Mouse (Mus musculus) neural tube, embryonic 13.5 days (tissue): ENCODE data around the gene Ube2l3. TPM values are rescaled to one million over a fixed set of nuclear protein-coding genes. Genes with fewer than 3 reads are reported as not detected.

ENCODE experiments used
- ATAC-seq: fragments of 200-750 bp; cut with Nextera tagmentation; 2 replicates; pipeline ENCODE4 v1.8.0; 2017; ENCODE audit warnings: low read depth, mild to moderate bottlenecking, moderate TSS enrichment, moderate library complexity
- H3K27ac ChIP-seq: fragments of 300-500 bp; sonication (generic); replicated peaks from 2 replicates; pipeline ENCODE4 v1.5.1; 2015; ENCODE audit warnings: moderate library complexity, mild to moderate bottlenecking, inconsistent platforms
- H3K27me3 ChIP-seq: fragments of 300-500 bp; sonication (generic); 2 replicates; pipeline ENCODE4 v1.6.1; 2015; ENCODE audit warnings: mild to moderate bottlenecking, inconsistent platforms
- H3K36me3 ChIP-seq: fragments of 300-500 bp; sonication (generic); 2 replicates; pipeline ENCODE4 v1.6.1; 2015; ENCODE audit warnings: mild to moderate bottlenecking, inconsistent platforms
- H3K4me1 ChIP-seq: fragments of 300-500 bp; sonication (generic); replicated peaks from 2 replicates; pipeline ENCODE4 v1.6.1; 2015; ENCODE audit warnings: inconsistent platforms
- H3K4me2 ChIP-seq: fragments of 300-500 bp; sonication (generic); 2 replicates; pipeline ENCODE4 v1.6.1; 2015; ENCODE audit warnings: inconsistent platforms, mild to moderate bottlenecking, moderate library complexity
- H3K4me3 ChIP-seq: fragments of 300-500 bp; sonication (generic); 2 replicates; pipeline ENCODE4 v1.5.1; 2015; ENCODE audit warnings: mild to moderate bottlenecking, inconsistent platforms
- H3K9ac ChIP-seq: fragments of 300-500 bp; sonication (generic); 2 replicates; pipeline ENCODE4 v1.6.1; 2015; ENCODE audit warnings: moderate library complexity, mild to moderate bottlenecking, inconsistent platforms
- H3K9me3 ChIP-seq: fragments of 300-500 bp; sonication (generic); 2 replicates; pipeline ENCODE4 v1.6.1; 2016; ENCODE audit warnings: inconsistent platforms
- WGBS: fragments of 180-500 bp; shearing (Covaris S2); methylation state at CpG from one replicate; pipeline ENCODE4 v1.1.7; 2015; 5-methylcytosine and 5-hydroxymethylcytosine counted together
- polyA plus RNA-seq: library from polyadenylated mRNA; unstranded; fragments of >200 nt; fragmentation: Nextera tagmentation; extraction: Ambion mirVana; gene quantifications from 2 replicates; pipeline ENCODE4 v1.2.1, GENCODE M21; 2015

The Ube2l3 gene
- polyA plus RNA-seq, 1 experiment from 2014 or later, result 326 TPM

GRCm38 (mm10) chr16:17204990-17205389 lies 2.5 kb upstream of the Ube2l3 start:
- no peak overlapping the region for H3K4me2 ChIP-seq
- H3K36me3 ChIP-seq, result no peaks in the 10 kb centered on the region
- H3K9me3 ChIP-seq, result no peaks in the 10 kb centered on the region
- peaks cover 20% of the 10 kb centered on the region for H3K4me1 ChIP-seq
- H3K27ac ChIP-seq, result no peak overlapping the region
- H3K27me3 ChIP-seq, result peaks cover 13% of the 10 kb centered on the region; the same call in 1 of the 2 replicates
- 3% methylated on average over 6 of the region's 6 CpGs for WGBS
- no peak overlapping the region for H3K4me3 ChIP-seq
- ATAC-seq, result no peak
- H3K9ac ChIP-seq, result no peak overlapping the region

GRCm38 (mm10) chr16:17201977-17202376 lies 472 bp downstream of the Ube2l3 start:
- 66% methylated on average over 2 of the region's 2 CpGs for WGBS
- ATAC-seq, result peak; percentile 36; the same call in 1 of the 2 replicates
- H3K4me1 ChIP-seq, result peaks cover 15% of the 10 kb centered on the region
- H3K4me3 ChIP-seq, result peak overlapping the region; percentile 90; the same call in 1 of the 2 replicates
- peaks cover 7% of the 10 kb centered on the region; the same call in 1 of the 2 replicates for H3K27me3 ChIP-seq
- no peak overlapping the region for H3K9ac ChIP-seq
- no peaks in the 10 kb centered on the region for H3K36me3 ChIP-seq
- no peak overlapping the region for H3K4me2 ChIP-seq
- no peak overlapping the region for H3K27ac ChIP-seq
- no peaks in the 10 kb centered on the region for H3K9me3 ChIP-seq

GRCm38 (mm10) chr16:17200953-17201707 lies 1.3 kb downstream of the Ube2l3 start:
- H3K4me2 ChIP-seq, result peak overlapping the region; percentile 85
- peak overlapping the region; percentile 98 for H3K9ac ChIP-seq
- no peaks in the 10 kb centered on the region for H3K9me3 ChIP-seq
- H3K27ac ChIP-seq, result peak overlapping the region; percentile 83
- under 1% methylated on average over 62 of the region's 72 CpGs for WGBS
- peak overlapping the region; percentile 90 for H3K4me3 ChIP-seq
- peaks cover 15% of the 10 kb centered on the region for H3K4me1 ChIP-seq
- no peaks in the 10 kb centered on the region for H3K36me3 ChIP-seq
- 0 out of 2 replicates have a peak, but pooled peaks cover 2% of the 10 kb centered on the region for H3K27me3 ChIP-seq
- ATAC-seq, result peak; percentile 94

- peak overlapping the region; percentile 90 for H3K4me3 ChIP-seq
- H3K27ac ChIP-seq, result peak overlapping the region; percentile 83
- ATAC-seq, result 0 out of 2 replicates have a peak, but pooled peaks have one; percentile 21
- H3K9me3 ChIP-seq, result no peaks in the 10 kb centered on the region
- WGBS, result 9% methylated on average over 24 of the region's 24 CpGs
- H3K4me2 ChIP-seq, result peak overlapping the region; percentile 85
- H3K9ac ChIP-seq, result peak overlapping the region; percentile 98
- peaks cover 15% of the 10 kb centered on the region for H3K4me1 ChIP-seq
- no peaks in the 10 kb centered on the region for H3K27me3 ChIP-seq
- H3K36me3 ChIP-seq, result no peaks in the 10 kb centered on the region
Measured at GRCm38 (mm10) chr16:17200121-17200952, 2.1 kb downstream of the Ube2l3 start.

DNA sequence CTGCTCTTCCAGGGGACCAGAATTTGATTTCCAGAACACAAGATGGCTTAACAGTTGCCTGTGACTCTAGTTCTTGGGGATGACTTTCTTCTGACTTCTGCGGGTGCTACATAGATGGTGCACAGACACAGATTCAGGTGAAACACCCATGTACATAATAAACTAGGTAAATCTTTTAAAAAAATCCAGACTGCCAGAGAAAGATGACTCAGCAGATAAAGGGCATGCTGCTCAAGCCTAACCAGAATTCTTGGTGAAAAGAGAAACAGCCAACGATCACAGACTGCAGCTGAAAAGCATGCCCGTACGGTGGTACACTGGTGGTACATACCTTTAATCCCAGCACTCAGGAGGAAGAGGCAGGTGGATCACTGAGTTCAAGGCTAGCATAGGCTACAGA lies 8.6 kb downstream of the Ube2l3 start:
- no peak overlapping the region for H3K27ac ChIP-seq
- H3K9ac ChIP-seq, result no peak overlapping the region
- no peak overlapping the region for H3K4me3 ChIP-seq
- H3K9me3 ChIP-seq, result no peaks in the 10 kb centered on the region
- ATAC-seq, result no peak
- H3K27me3 ChIP-seq, result no peaks in the 10 kb centered on the region
- 0 out of 2 replicates have a peak, but pooled peaks cover 6% of the 10 kb centered on the region for H3K36me3 ChIP-seq
- WGBS, result 96% methylated on average over 4 of the region's 4 CpGs
- no peak overlapping the region for H3K4me2 ChIP-seq
- no peaks in the 10 kb centered on the region for H3K4me1 ChIP-seq

GRCm38 (mm10) chr16:17185475-17185874 lies 17.0 kb downstream of the Ube2l3 start:
- Histone ChIP-seq H3K27me3 (no peaks in the 10 kb centered on the region), H3K36me3 (peaks cover 14% of the 10 kb centered on the region; the same call in 1 of the 2 replicates), H3K9me3 (no peaks in the 10 kb centered on the region), H3K4me2 (no peak overlapping the region), H3K4me3 (no peak overlapping the region), H3K27ac (no peak overlapping the region), H3K9ac (no peak overlapping the region), H3K4me1 (no peaks in the 10 kb centered on the region)
- no peak for ATAC-seq

DNA sequence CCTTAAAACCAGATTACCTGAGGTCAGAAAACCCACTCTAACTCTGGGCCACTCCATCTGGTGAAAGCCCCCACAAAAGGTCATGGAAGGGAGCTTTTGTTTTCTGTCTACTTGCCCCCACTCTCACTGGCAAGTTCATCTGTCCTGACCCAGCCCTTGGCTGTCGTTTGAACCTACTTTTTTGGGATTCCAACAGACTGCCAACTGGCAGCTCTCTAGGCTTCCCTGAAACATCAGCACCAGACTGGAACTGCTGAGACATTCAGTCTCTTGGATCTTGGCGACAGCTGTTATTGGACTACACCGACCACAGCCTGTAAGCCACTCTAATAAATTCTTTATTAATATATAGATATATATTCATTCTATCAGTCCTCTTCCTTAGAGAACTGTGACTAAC lies 19.4 kb downstream of the Ube2l3 start:
- Histone ChIP-seq H3K4me2 (no peak overlapping the region), H3K9ac (no peak overlapping the region), H3K9me3 (no peaks in the 10 kb centered on the region), H3K36me3 (peaks cover 20% of the 10 kb centered on the region; the same call in 1 of the 2 replicates), H3K27me3 (no peaks in the 10 kb centered on the region), H3K27ac (no peak overlapping the region), H3K4me1 (no peaks in the 10 kb centered on the region), H3K4me3 (no peak overlapping the region)
- ATAC-seq, result no peak
- WGBS, result 84% methylated on average over 3 of the region's 3 CpGs

- 89% methylated on average over 2 of the region's 2 CpGs for WGBS
- no peak overlapping the region for H3K27ac ChIP-seq
- H3K9ac ChIP-seq, result no peak overlapping the region
- H3K4me3 ChIP-seq, result no peak overlapping the region
- peaks cover 25% of the 10 kb centered on the region; the same call in 1 of the 2 replicates for H3K36me3 ChIP-seq
- no peak overlapping the region for H3K4me2 ChIP-seq
- H3K9me3 ChIP-seq, result no peaks in the 10 kb centered on the region
- no peaks in the 10 kb centered on the region for H3K4me1 ChIP-seq
- ATAC-seq, result no peak
- no peaks in the 10 kb centered on the region for H3K27me3 ChIP-seq
Measured at GRCm38 (mm10) chr16:17182136-17182535, 20.3 kb downstream of the Ube2l3 start.

GRCm38 (mm10) chr16:17181382-17181781 lies 21.1 kb downstream of the Ube2l3 start:
- Histone ChIP-seq H3K9me3 (no peaks in the 10 kb centered on the region), H3K4me1 (no peaks in the 10 kb centered on the region), H3K27me3 (no peaks in the 10 kb centered on the region), H3K4me3 (no peak overlapping the region), H3K4me2 (no peak overlapping the region), H3K9ac (no peak overlapping the region), H3K27ac (no peak overlapping the region), H3K36me3 (peaks cover 21% of the 10 kb centered on the region; the same call in 1 of the 2 replicates)
- no peak for ATAC-seq
- WGBS, result 91% methylated on average over 4 of the region's 4 CpGs

- no peak overlapping the region for H3K9ac ChIP-seq
- WGBS, result 88% methylated on average over 3 of the region's 3 CpGs
- H3K27me3 ChIP-seq, result no peaks in the 10 kb centered on the region
- H3K27ac ChIP-seq, result no peak overlapping the region
- H3K4me2 ChIP-seq, result no peak overlapping the region
- no peak overlapping the region for H3K4me3 ChIP-seq
- no peaks in the 10 kb centered on the region for H3K9me3 ChIP-seq
- no peak for ATAC-seq
- peaks cover 25% of the 10 kb centered on the region for H3K36me3 ChIP-seq
- H3K4me1 ChIP-seq, result no peaks in the 10 kb centered on the region
Measured at GRCm38 (mm10) chr16:17179706-17180105, 22.7 kb downstream of the Ube2l3 start.

DNA sequence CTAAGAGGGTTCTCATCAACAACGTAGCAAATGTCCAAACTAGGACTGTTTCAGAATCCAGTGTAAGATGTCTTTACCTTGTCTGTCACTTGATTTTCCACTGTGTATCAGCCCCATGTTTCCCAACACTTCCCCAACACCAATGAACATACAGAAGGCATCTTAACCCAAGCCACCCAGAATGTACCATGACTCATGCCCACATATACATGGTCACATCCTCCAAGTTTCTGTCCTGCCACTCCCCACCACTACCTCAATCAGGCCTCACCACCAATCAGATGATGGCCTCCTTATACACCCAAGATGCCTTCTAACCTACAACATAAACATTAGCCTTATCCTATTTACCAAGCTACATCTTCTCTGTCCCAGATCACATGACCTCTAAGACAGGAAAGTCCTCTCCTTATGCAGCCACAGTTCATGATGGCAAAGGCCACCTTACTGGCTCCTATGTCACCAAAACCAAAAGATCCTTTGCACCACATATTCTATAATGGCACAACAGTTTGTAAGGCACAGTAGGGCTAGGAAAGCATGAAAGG lies 24.8 kb downstream of the Ube2l3 start:
- Histone ChIP-seq H3K4me3 (no peak overlapping the region), H3K4me1 (no peaks in the 10 kb centered on the region), H3K36me3 (peaks cover 37% of the 10 kb centered on the region), H3K4me2 (no peak overlapping the region), H3K9me3 (no peaks in the 10 kb centered on the region), H3K27ac (no peak overlapping the region), H3K27me3 (no peaks in the 10 kb centered on the region), H3K9ac (no peak overlapping the region)
- 100% methylated on average over 1 of the region's 1 CpGs for WGBS
- ATAC-seq, result no peak

DNA sequence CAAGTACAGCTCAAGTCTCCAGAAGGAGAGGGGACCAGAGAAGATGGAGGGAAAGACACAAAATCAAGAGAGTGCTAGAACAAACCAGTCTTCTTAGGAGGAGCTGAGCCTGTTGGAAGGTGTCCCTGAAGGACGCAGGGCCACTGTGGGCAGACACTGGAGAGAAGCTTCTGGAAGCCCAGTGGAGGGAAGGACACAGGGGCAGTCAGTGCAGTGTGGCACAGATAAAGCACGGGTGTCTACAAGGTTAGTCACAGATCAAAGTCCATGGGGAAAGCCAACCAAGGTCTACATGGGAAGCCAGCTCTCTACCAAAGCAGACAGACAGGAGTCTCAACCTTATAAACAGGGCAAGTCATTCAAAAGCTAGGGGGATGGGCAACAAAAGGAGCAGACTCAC lies 26.7 kb downstream of the Ube2l3 start:
- H3K27ac ChIP-seq, result no peak overlapping the region
- peaks cover 53% of the 10 kb centered on the region for H3K36me3 ChIP-seq
- no peak overlapping the region for H3K4me2 ChIP-seq
- no peak for ATAC-seq
- no peaks in the 10 kb centered on the region for H3K9me3 ChIP-seq
- no peaks in the 10 kb centered on the region for H3K4me1 ChIP-seq
- no peak overlapping the region for H3K4me3 ChIP-seq
- WGBS, result 94% methylated on average over 2 of the region's 2 CpGs
- no peaks in the 10 kb centered on the region for H3K27me3 ChIP-seq
- no peak overlapping the region for H3K9ac ChIP-seq
